Mouse (Mus musculus) kidney, postnatal 10 days (tissue): ENCODE measurements at regions not wholly inside any gene's neighbourhood (a gene's known extent, or its start where the extent isn't known, plus 50 kb on each side); places are given as distances from the start of the nearest gene placed in this dataset.
"Not testable (repeated sequence)": the region's sequence is repeated elsewhere in the genome, so short reads cannot be mapped to it uniquely, and the experiment has no call there.

Source experiments
- DNase-seq: peaks from one replicate; pipeline ENCODE4 v3.0.0; 2021; ENCODE audit warnings: mixed read lengths

- DNase-seq, result not testable (repeated sequence)
Measured at GRCm38 (mm10) chr5:109842186-109842978, 80.8 kb upstream of the Gm15446 start.

GRCm38 (mm10) chr5:109844236-109844635, 79.0 kb upstream of the Gm15446 start:
- DNase-seq, result not testable (repeated sequence)

DNA sequence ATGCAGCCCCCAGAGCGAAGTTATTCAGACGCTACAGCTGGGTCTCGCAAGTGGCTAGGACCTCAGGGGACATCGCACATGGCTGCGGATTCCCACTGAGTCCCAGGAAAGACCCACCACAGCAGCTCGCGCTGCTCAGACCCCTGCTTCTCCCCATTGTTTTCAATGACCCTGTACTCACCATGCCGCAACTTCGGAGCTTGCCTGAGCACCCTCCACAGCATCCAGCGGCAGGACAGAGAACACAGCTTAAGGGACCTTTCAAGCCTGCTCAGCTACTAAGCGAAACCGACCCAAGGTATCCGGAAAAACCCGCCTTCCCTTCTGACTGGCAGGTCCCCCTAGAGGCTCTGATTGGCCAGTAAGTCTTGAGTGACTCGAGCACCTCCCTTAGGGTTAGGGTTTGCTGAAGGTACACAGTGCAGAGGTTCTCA, 78.4 kb upstream of the Gm15446 start:
- DNase-seq, result peak; percentile 54

DNA sequence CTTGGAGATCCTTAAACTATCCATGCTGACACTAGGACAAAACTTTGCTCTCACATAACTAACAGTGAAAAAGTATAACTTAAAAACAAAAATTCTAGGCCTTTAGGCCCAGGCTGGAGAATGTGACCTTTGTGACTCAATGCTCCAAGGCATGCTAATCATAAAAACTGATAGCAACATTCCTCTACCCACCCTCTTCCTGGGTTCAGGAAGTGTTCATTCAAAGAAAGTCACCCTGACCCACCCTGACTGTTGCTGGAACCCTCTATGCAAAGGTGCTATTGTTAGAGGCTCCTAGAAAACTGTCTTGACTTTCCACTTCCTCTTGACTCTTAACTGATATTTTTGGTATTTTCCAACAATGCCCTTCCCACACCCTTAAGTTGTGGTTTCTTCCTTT, 72.0 kb upstream of the Gm15446 start:
- DNase-seq, result not testable (repeated sequence)

DNA sequence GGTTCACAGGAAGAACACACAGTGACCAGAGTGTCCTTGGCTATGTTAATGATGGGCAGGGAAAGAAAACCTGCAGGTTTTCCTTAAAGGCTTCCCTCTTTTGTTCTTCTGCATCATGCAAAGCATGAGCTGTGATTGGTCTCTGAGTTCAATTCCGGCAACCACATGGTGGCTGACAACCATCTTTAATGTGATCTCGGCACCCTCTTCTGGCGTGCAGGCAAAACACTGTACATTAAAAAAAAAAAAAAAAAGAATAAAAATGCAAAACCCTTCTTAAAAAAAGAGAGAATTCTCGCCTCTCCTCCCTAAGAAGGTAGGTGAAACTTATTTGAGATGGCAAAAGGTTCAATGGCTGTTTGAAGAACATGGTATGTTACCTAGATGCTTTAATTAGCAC, 62.8 kb upstream of the Gm15446 start:
- no peak for DNase-seq

- DNase-seq, result not testable (repeated sequence)
Measured at GRCm38 (mm10) chr5:109864517-109864916, 58.7 kb upstream of the Gm15446 start.

- no peak for DNase-seq
Measured at GRCm38 (mm10) chr5:109865628-109866027, 57.6 kb upstream of the Gm15446 start.

DNA sequence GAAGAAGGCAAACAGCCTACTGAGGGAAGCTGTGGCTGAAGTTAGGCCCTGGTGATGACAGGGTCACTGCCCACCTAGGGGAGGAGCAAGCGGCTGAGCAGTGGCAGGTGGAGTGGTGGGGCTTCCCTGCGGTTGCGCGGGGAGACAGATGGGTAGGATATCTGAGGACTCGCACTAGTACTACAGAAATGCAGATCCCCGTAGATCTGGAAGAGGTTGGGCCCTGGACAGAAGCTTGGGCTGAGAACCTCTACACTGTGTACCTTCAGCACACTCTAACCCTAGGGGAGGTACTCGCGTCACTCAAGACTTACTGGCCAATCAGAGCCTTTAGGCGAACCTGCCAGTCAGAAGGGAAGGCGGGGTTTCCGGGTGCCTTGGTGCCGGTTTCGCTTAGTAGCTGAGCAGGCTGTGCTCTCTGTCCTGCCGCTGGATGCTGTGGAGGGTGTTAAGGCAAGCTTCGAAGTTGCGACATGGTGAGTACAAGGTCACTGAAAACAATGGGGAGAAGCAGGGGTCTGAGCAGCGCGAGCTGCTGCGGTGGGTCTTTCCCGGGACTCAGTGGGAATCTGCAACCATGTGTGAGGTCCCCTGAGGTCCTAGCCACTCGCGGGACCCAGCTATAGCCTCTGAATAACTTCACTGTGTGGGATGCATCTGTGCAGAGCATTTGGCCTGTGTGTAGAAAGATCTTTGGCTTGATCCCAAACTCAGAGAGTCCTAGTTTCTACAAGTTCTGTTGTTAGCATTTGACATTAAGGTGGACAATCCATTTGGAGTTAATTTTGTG, 56.7 kb upstream of the Gm15446 start:
- peak; percentile 90 for DNase-seq

DNA sequence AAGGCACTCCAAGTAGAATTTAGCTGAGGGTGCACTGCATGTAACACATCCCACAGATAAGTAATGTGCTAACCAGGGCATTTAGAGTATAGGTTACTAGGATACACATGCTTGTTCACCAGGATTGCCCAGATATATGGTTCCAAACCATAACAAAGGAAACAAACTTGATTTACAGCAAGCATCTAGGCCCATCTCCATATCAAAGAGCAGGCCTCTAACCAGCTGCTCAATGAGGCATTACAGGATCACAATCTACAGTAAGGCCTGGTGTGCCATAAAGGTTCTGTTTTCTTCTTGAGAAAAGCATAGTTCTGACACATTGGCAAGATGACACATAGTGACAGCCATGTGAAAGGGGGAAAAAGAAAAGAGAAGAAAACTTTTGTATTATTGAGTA, 56.0 kb upstream of the Gm15446 start:
- not testable (repeated sequence) for DNase-seq
